Mouse (Mus musculus) spleen, adult 18-20 months (tissue): ENCODE results near the gene Xpo6.

ENCODE experiments used
- DNase-seq, 2 experiments: peaks; one replicate each; pipeline ENCODE4 v3.0.0; 2022; ENCODE audit warnings: mixed read lengths in 2 of 2

Xpo6 gene

GRCm38 (mm10) chr7:126121533-126121932 is 78.8 kb downstream of the Xpo6 start:
- DNase-seq: no peak

- DNase-seq: no peak
Measured at GRCm38 (mm10) chr7:126119819-126120218, 80.5 kb downstream of the Xpo6 start.

- DNase-seq: no peak
Measured at GRCm38 (mm10) chr7:126113263-126113662, 87.0 kb downstream of the Xpo6 start.

GRCm38 (mm10) chr7:126111230-126111629 is 89.1 kb downstream of the Xpo6 start:
- DNase-seq: no peak

- DNase-seq: no peak
Measured at GRCm38 (mm10) chr7:126109898-126110297, 90.4 kb downstream of the Xpo6 start.

DNA sequence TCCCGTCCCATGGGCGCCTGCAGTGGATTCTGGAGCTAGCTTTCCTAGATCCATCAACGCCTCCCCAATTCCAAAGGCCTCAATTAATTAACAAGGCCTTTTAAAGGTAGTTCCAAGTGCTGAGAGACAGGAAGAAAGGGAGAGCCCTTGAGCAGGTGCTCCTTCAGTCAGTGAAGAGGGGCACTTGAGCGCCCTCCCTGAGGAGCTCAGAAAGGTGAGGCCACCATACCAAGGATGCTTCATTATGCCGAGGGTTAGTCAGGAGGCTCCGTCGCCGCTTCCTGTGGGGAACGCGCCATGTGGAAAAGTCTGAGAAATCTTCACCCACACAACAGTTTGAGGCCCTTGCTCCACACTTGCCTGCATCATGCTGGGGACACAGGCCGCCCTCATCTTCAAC is 99.9 kb downstream of the Xpo6 start:
- no peak for DNase-seq

DNA sequence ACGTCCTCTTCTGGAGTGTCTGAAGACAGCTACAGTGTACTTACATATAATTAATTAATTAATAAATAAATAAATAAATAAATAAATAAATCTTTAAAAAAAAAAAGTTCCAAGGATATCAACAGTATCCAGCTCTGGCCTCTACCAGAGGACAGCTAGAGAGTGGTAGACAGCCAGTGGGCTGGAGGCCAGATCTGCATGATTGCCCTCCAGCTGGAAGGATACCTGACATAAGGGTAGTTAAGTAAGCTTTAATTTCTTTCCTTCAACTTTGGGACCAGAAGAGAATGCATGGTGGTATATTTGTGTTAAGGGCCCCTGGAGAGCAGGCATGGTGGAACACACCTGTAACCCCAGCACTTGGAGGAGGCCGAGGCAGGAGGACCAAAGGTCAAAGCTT is 100.5 kb downstream of the Xpo6 start:
- no peak for DNase-seq

GRCm38 (mm10) chr7:126099163-126099775 is 101.0 kb downstream of the Xpo6 start:
- no peak for DNase-seq

DNA sequence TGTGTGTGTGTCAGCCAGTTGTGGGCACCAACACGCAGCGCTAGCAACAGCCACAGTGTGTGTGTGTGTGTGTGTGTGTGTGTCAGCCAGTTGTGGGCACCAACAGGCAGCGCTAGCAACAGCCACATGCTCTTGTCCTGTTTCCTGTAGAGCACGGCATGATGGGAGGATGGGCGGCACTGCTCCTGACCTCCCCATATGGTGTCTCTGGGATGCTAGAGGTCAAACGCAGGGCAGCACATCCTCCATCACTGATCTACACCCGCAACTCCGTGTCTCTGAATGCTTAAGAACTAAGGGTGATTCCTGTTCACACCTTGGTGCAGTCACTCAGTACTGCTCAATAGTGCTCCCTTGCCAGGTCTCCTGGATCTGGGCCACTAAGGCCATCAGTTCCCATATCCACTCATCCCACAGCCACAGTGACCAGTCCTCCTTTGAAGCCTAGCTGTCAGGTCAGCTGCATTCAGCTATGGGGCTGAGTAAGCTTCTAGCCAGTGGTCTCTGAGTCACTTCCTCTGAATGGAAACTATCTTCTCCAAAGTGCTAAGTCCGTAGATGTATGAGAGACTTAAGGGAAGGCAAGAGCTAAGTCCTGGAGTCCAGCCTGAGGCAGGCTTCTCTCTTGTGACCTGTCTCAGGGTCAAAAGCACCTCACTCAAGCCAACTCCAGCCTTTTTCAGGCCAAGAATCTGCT is 102.9 kb downstream of the Xpo6 start:
- DNase-seq: no peak

DNA sequence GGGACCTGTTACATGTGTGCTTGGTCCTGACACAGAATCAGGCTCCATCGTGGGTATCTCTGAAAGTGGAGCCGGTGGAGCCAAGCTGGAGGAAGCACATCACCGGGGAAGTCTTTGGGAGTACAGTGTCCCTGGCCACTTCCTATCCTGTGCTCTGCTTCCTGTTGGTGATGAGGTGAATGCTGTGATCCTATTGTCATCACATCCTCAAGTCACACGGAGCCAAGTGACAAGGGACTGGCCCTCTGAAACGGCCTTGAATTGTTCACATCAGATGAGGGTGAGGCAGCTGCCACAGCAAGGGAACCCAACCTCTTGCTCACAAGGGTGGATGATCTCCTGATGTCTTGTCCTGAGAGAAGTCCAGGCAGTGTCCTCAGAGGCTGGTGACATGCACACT is 103.7 kb downstream of the Xpo6 start:
- no peak for DNase-seq

DNA sequence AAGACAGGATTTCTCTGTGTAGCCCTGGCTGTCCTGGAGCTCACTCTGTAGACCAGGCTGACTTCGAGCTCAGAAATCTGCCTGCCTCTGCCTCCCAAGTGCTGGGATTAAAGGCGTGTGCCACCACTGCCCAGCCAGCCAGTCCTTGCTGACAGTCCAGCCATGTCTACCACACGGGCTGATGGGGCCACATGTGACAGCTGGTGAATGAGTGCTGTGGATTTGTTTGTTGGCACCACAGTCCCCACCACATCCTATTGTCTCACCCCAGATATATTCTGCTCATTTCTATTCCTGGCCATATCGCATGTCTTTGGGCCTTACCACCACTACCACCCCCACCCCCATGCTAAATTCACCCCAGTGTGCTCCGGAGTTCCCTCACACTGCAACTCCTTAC is 105.6 kb downstream of the Xpo6 start:
- DNase-seq: no peak

GRCm38 (mm10) chr7:126093162-126093561 is 107.1 kb downstream of the Xpo6 start:
- no peak for DNase-seq

DNA sequence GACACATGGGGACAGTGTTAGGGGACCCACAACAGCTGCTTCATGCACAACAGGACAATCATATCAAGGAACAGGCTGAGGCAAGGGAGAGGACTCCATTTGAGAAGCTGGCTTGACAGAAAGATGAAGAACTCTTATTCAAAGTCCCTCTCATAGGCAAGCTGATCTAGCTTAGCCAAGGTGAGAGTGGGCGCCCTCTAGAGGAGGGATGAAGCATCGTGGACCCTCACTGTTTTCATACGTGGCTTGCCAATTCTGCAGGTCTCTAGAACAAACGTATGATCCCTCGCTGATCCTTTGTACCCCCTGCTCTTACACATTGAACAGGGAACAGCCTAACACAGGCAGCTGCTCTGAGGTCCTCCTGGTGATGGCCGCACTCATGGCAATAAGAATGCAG is 110.5 kb downstream of the Xpo6 start:
- DNase-seq: peak in 1 of 2 experiments; percentile 45

DNA sequence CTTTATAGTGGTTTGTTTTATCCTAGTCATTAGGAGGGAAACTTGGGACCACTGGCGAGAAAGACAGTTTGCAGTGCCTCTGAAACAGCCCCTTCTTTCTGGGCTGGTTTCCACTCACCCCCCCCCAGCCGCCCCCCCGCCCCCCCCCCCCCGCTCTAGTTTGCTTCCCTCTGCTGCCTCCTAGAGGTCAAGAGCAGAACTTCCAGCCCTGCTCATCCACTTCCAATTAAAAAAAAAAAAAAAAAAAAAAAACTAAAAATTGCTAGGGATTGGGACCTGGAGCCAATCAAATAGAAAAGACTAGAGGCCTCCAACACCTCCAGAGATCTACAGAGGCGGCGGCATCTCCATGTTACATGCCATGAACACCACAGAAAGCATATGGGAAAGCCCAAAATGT is 112.1 kb downstream of the Xpo6 start:
- DNase-seq: no peak

DNA sequence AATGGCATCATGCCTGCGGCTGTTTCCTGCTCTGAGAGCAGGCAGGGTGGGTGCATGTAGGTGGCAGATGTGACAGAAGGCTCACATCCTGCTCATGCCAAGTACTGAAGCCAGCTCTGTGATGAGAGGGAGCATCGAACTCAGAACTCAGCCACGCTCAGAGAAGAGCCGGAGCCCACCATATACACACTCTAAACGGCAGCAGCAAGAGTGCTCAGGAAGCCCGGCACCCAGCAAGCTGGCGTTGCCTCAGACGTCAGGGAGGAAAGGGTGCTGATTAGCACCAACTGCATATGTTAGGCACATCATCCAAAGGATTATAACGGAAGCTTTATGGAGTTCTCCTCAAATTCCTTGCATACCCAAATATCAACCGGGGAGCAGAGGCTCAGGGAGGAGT is 112.7 kb downstream of the Xpo6 start:
- no peak for DNase-seq

GRCm38 (mm10) chr7:126086321-126086741 is 114.0 kb downstream of the Xpo6 start:
- DNase-seq: no peak

DNA sequence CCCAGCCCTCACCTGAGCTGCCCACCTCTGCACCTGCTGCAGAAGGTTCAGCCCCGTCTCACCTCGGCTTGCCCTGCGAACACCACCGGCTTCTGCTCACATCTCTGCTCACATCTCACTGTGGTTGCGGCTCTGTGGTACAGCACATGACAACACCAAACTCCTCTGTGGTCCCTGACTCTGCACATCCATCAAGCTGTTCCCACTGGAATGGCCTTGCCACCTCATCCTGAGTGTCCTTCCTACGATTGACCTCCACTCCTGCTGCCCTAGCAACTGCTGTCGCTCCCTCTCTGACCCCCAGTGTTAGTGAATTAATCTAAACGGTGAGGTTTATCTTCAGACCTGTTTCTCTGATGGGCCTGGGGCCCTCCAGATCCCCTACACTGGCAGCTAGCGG is 115.1 kb downstream of the Xpo6 start:
- DNase-seq: no peak

- DNase-seq: no peak
Measured at GRCm38 (mm10) chr7:126083980-126084348, 116.3 kb downstream of the Xpo6 start.

GRCm38 (mm10) chr7:126083341-126083979 is 116.8 kb downstream of the Xpo6 start:
- no peak for DNase-seq

GRCm38 (mm10) chr7:126082286-126082741 is 118.0 kb downstream of the Xpo6 start, which contains the start of gene Gsg1l:
Gsg1l (minus strand) TSS chr7:126082411.
- DNase-seq: no peak

DNA sequence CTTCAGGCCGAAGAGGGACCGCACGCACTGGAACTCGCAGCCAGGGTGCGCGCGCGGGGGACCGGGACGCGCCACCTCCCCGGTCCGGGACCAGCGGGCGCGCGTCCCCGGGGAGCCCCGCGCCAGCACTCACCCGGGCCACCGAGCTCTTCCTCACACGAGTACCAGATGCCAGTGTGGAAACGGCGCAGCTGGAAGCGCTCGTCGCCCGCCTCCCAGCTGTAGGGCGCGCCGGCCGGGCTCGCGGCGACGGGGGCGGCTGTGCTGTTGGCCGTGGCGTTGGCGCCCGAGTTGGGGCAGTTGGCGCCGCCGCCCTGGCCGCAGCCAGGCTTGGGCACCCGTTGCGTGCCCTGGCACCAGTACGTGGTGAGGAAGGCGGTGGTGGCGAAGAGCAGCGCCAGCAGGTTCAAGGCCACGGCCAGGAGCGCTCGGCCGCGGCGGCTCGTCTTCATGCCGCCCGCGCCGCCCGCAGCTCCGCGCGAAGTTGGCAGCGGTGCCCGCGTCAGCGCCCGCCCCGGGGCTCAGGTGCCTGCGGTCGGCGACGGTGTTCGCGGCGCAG is 118.5 kb downstream of the Xpo6 start:
- no peak for DNase-seq

GRCm38 (mm10) chr7:126080949-126081654 is 119.2 kb downstream of the Xpo6 start:
- DNase-seq: no peak

GRCm38 (mm10) chr7:126076935-126077334 is 123.4 kb downstream of the Xpo6 start:
- DNase-seq: no peak
